Mouse (Mus musculus): ENCODE data around the gene Trim30a.
"Not testable (repeated sequence)": the region's sequence is repeated elsewhere in the genome, so short reads cannot be mapped to it uniquely, and the experiment has no call there.

DNA sequence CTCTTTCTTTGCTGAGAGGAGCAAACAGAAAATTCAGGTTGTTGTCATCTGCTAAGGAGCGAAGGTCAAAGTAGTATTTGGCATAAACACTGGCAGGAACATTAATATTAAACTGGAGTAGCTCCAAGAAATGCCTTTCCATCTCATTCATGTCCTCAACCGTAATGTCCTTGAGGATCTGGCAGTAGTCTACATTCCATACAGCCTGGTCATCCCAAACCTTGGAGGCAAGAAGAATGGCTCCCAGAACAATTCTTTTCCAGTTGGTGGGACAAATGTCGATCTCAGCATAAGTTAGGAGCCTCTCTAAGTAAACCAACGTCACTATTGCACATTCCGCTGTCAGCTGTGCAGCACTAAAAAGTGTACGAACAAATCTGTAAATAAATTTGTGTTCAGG lies 36.2 kb upstream of the Trim30a start:
- not testable (repeated sequence) for TF ChIP-seq CTCF, POLR2A (IDR thresholded peaks at IDR 0.05; ENCODE audit: extremely low read depth, insufficient read depth, low read length)
